Mouse (Mus musculus): ENCODE results near the gene Akr1d1. TPM values are rescaled to one million over a fixed set of nuclear protein-coding genes. Genes with fewer than 3 reads are reported as not detected.

The Akr1d1 gene
- total RNA-seq, 2 experiments from 2014 or later: 0.25 TPM; not detected in 1

DNA sequence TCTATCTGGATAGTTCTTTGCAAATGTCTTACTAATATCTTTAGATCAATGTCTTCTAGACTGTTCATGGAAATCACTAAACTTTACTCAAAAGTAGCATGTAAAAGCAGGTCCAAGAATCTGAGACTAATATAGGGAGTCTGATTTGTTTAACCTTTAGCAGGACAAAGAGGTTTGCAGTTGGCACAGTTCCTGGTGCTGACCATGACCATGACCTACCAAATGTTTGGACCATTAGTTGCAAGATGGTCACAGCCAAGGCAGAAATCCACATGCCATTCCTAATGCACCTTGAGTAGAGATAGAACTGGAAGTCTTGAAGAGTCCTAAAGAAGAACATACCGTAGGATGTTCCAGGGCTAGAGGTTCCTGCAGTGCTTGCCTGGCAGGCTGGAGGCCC, 37.4 kb downstream of the Akr1d1 start:
- no peak for DNase-seq

- DNase-seq: no peak
Observed at GRCm38 (mm10) chr6:37571939-37572338, 42.0 kb downstream of the Akr1d1 start.

DNA sequence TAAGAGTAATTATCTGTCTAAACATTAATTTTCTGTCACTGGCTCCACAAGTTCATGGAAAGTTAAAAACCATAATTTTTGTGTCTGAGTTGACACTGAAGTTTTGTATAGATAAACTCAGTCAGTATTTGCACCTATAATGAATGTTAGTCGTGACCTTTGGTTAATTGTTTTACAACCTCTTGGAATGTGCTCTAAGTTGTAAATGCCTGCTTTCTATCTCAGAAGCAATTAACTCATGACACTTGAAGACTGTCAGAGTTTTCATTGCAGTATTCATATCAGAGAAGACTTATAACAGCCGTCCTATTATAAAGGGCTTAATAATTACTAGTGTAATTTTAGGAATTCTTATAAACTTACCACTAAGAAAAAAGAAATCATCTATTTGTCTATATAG, 43.0 kb downstream of the Akr1d1 start:
- no peak for DNase-seq

DNA sequence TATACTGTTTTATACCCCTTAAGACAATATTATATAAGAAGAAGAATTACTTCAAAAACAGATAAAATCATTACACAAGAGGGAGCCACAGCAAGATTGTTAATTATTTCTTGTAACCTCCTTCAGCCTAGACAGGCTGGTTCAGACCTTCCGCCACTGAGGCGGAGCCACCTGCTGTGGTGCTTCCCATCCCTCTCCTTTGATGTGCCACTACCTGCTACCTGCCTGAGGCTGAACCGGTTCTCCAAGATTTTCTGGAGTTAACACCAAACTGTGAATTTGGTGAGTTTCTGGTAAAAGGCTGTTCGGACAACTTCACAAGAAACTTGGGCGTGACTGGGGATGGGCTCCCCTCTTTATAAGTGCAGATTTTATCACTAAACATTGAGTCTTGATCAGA, 50.5 kb downstream of the Akr1d1 start:
- no peak for DNase-seq

DNA sequence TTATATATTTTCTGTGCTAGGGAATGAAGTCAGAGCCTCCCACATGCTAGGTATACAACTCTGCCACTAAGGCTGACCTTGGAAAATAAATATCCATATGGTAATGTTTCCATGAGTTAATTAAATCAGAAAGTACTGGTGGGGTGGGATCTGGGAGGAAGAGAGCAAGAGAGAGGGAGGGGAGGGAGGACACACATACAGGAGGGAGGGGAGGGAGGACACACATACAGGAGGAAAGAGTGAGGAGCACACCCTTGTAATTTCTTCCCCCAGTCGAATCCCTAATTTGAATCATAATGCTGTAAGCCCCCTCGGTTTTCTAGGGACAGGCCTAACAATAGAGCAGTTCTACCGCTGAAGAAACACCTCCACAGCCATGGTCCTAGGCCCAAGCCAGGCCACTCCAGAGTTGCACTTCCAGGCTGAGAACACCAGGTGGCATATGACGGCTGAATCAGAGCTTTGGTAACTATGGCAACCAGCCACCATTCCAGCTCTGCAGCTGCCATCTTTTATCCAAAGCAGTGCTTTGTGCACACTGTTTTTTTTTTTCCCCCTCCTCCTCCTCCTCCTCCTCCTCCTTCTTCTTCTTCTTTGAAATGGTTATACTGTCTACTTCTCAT, 59.5 kb downstream of the Akr1d1 start:
- DNase-seq: peak; percentile 49

GRCm38 (mm10) chr6:37590800-37591199, 60.8 kb downstream of the Akr1d1 start:
- DNase-seq: no peak

- peak; percentile 16 for DNase-seq
Observed at GRCm38 (mm10) chr6:37592101-37593032, 62.4 kb downstream of the Akr1d1 start.

GRCm38 (mm10) chr6:37593033-37593374, 63.0 kb downstream of the Akr1d1 start:
- DNase-seq: no peak

GRCm38 (mm10) chr6:37593551-37594089, 63.6 kb downstream of the Akr1d1 start:
- no peak for DNase-seq

DNA sequence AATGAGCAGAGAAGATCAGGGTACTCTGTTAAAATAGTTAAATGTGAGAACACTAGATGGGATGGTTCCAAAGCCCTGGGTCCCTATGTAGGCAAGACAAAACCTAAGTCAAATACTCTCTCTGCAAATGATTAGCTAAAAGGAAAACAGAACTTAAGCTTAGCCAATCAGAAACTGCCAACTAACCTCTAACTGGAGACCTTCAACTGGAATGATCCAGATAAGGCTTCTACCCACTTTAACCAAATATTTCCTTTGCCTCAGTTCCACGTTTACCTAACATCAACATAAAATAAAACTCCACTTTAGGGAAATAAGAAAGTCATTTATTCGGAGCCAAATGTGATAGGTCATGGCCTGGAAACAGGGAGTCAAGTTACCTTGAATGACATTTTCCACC, 67.1 kb downstream of the Akr1d1 start:
- DNase-seq: no peak

DNA sequence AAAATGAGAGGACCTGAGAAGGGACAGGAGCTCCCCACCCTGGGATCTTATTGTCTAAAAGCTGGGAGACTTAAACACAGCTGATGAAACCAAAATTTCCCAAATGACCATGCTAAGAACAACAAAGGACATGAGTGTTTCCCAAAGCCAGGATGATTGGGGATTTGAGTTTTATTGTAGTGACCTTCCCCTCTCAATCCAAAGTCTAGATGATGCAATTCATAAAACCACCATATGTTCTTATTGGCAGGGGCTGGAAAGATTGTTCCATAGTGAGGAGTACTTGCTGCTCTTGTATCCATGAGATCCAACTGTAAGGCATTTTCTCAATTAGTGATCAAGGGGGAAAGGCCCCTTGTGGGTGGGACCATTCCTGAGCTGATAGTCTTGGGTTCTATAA, 68.1 kb downstream of the Akr1d1 start:
- DNase-seq: no peak

DNA sequence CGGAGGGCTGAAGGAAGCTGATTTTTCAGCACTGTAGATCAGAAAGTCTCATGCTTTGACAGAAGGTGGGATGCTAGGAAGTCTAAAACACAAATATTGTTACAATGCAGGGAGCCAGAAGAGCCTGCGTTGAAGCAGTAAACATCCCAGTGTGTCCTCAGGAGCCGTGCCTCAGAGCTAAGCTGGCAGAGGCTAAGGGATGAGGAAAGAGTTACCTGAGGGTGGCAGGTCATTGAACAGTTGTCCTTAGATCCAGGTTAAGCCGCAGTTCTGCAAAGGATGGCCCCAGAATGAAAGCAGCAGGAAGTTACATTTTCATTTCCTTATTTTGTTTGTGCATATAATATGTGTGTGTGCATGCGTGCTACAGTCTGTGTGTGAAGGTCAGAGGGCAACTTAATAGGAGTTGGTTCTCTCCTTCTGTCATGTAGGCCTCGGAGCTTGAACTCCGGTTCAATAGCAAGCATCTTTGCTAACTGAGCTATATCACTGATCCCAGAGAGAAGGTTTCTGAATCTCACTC, 71.1 kb downstream of the Akr1d1 start:
- DNase-seq: no peak

DNA sequence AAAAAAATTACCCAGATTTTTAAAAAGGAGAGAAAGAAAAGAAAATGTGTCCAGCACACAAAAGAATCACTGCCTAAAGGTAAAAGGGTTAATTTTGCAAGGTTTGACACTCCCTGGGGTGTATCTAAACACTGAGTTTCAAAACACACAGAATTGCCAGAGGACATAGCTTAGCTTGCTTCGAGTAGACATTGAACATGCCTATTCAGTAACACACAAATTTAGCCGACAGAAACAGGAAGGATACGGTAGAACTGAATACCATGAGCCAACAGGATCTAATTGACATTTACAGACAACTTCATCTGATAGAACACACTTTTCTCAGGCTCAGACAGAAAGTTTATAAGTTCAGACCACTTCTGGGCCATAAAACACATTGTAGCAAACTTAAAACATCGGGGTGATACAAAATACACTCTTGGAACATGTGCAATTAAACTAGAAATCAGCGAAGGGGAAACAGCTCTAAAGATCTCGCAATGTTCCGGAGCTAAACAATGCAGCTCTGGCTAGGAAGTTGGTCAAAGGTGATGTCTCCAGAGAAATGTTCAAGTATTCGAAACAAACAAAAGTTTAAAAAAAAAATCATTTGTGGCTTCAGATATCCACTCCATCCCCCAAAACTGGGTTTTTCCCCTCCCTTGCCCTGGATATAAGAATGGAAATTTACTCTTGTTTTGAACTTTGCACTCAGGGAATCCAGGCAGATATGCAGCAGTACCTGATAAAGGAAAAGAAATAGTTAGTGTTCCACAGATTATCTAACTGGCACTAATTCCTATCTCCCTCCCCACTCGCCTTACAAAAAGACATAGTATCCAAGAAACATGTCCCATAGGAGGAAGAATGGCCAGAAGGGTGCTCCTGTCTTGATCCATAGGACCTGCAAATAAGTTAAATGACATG, 73.1 kb downstream of the Akr1d1 start:
- no peak for DNase-seq

GRCm38 (mm10) chr6:37604178-37604883, 74.4 kb downstream of the Akr1d1 start:
- no peak for DNase-seq

DNA sequence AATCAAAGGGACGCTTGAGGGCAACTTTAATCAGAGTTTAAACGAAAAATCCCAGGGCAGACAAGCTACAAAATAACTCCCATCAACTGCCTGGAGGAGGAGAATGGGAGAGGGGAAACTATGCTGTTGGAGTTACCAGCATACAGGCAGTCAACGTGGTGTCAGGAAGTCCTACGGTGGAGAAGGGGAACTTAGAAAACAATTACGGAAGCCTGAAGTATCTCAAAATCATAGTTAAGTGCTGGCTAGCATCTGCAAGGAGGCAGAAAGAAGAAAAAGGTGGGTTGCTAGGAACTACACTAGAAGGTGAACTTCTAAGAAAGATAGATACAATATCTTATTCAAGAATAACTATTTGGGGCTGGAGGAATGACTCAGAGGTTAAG, 74.9 kb downstream of the Akr1d1 start:
- DNase-seq: no peak

GRCm38 (mm10) chr6:37607511-37608289, 77.7 kb downstream of the Akr1d1 start:
- no peak for DNase-seq

DNA sequence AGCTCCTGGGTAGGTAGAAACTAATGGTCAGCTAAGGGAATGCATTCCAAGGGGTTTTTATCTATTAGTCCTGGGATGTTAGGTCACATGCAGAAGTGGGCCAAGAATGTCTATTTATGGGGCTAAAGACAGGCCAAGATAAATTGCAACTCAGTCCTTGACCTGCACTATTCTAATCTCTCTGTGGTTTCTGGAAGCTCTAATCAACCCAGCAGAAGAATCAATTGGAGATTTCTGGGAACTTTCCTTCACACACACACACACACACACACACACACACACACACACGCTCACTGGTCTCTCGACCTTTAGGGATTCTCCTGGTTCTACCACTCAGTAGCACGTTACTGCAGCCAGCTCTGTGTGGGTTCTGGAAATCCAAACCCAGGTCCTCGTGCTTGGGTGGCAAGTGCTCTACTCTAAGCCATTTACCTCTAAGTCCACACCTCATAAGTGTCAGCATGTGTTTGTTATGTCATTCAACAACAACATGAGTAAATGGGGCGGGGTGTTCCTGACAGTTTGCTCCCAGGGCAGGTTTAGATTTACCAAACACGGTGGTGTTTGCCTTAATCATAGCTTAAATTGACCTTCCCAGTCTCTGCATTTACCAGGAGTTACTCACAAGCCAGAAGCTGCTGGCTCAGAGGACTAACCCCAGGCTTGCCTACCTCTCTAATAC, 82.8 kb downstream of the Akr1d1 start:
- no peak for DNase-seq

DNA sequence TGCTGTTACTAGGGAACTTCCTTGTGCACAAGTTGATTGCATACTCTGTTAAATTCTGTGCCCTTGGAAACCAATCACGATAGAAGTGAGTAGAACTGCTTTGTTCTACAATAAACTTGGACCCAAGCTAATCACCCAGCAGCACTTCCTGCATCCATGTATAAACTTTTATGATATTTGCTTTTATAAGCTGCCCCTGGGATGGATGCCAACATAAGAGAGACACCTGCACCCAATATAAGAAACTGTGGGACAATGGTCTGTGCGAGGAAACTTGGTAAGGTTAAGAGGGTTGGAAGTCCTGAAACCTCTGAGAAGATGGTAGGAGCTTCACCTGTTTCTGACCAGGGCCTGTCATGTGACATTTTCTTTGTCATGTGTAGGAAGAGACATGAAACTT, 85.5 kb downstream of the Akr1d1 start:
- DNase-seq: no peak

DNA sequence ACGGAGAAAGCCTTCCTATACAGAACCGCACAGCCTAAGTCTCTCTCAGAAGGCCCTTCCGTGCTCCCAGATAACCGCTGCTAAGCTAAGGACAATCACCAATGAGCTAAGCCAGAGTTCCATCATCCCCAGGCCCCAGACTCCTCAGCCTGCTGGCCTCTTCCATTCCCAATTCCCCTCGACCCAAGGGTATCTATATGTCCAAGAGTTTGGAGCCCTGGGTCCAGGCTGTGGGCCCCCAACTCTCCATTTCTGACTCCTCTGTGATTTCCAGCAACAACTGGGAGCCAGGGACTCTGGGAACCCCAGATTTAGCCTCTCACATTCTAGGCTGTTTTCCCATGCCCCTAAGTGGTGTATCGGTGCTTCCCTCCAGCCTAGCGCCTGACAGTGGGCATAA, 86.2 kb downstream of the Akr1d1 start:
- DNase-seq: no peak

- DNase-seq: no peak
Observed at GRCm38 (mm10) chr6:37617431-37618011, 87.5 kb downstream of the Akr1d1 start.
